Mouse (Mus musculus) macrophage (primary cell): Measurements from ENCODE around the gene Ift20. TPM values are rescaled to one million over a fixed set of nuclear protein-coding genes. Genes with fewer than 3 reads are reported as not detected.

Experiments
- H3K27ac ChIP-seq: fragments of 350-480 bp; formaldehyde crosslinking; 2 replicates; pipeline ENCODE4 v1.9.0; 2021
- H3K36me3 ChIP-seq: fragments of 350-480 bp; formaldehyde crosslinking; 2 replicates; pipeline ENCODE4 v1.9.0; 2021; ENCODE audit errors: inconsistent target
- H3K4me3 ChIP-seq: fragments of 350-480 bp; formaldehyde crosslinking; 2 replicates; pipeline ENCODE4 v1.9.0; 2021; ENCODE audit errors: inconsistent target
- H3K79me2 ChIP-seq: fragments of 350-480 bp; formaldehyde crosslinking; 2 replicates; pipeline ENCODE4 v1.9.0; 2021; ENCODE audit errors: inconsistent target
- WGBS: methylation state at CpG from one replicate; pipeline ENCODE4 v1.1.7; 2026; ENCODE audit warnings: inconsistent platforms; ENCODE audit not compliant: missing documents; 5-methylcytosine and 5-hydroxymethylcytosine counted together
- polyA plus RNA-seq: library from polyadenylated mRNA; stranded (reverse); fragments of 250-400 nt; gene quantifications from 3 replicates; pipeline ENCODE4 v1.2.4, GENCODE M21; 2018; ENCODE audit warnings: inconsistent platforms
- total RNA-seq, 78 experiments: library from RNA; depleted of rRNA; stranded (reverse); fragments of 250-400 nt; gene quantifications; 1 replicate in 9 of 78; 2 replicates in 24 of 78; 3 replicates in 43 of 78; 4 replicates in 2 of 78; pipeline ENCODE4 v1.2.4; 2018; ENCODE audit warnings: inconsistent platforms in 56 of 78

The Ift20 gene
- total RNA-seq (2018; cell fraction: chromatin; rRNA removed), result 10 to 100 TPM in 22 of 26 experiments, 1 to 10 TPM in 4; 4.9 to 37.7 (median 18.5) TPM
- total RNA-seq (2018; cell fraction: cytosol; rRNA removed), result 10 to 100 TPM; 35.2 to 57.9 (median 44.7) TPM
- total RNA-seq (2018; cell fraction: nucleus; rRNA removed), result 10 to 100 TPM in 25 of 26 experiments, 1 to 10 TPM in 1; 8.2 to 38.0 (median 20.2) TPM
- polyA plus RNA-seq, result 49.9 to 68.6 TPM (median 62.9 TPM) in 3 replicates

GRCm38 (mm10) chr11:78536080-78536689 lies at the start of gene Ift20, which contains the start of gene Tnfaip1:
Ift20 (plus strand) TSS chr11:78536361.
Tnfaip1 (minus strand) TSS chr11:78536332.
- Histone ChIP-seq H3K36me3 (peaks cover 25% of the 10 kb centered on the region), H3K27ac (peak within 1 kb of the TSS; percentile 82), H3K4me3 (peak within 1 kb of the TSS; percentile 93), H3K79me2 (peaks cover 72% of the 10 kb centered on the region)
- WGBS, result under 1% methylated on average over 50 of the region's 52 CpGs

- Histone ChIP-seq H3K79me2 (no peaks in the 10 kb centered on the region), H3K27ac (no peak overlapping the region), H3K36me3 (no peaks in the 10 kb centered on the region), H3K4me3 (no peak overlapping the region)
- 6% methylated on average over 8 of the region's 8 CpGs for WGBS
Measured at GRCm38 (mm10) chr11:78488168-78488567, 48.0 kb upstream of the Ift20 start.

- H3K79me2 ChIP-seq, result no peaks in the 10 kb centered on the region
- H3K4me3 ChIP-seq, result no peak overlapping the region
- H3K36me3 ChIP-seq, result no peaks in the 10 kb centered on the region
- H3K27ac ChIP-seq, result no peak overlapping the region
- 13% methylated on average over 48 of the region's 48 CpGs for WGBS
Measured at GRCm38 (mm10) chr11:78490781-78491241, 45.4 kb upstream of the Ift20 start.

DNA sequence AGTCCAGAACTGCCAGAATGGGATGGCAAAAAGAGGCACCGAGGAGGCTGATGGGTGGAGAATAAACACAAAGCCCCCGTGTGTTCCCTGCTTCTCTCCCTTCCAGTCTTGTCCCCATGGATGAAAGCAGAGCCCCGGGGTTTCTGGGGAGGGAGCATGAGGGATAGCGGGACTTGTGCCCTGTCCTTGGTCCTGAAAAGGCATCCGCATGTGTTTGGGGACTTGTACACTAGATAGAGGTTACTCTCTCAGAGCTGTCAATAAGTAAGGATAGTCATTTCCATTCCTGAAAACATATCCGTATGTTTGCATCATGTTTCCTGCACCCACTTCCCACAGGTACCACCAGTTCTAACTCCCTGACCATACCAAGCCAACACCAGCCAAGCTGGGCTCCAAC lies 40.3 kb upstream of the Ift20 start:
- 12% methylated on average over 6 of the region's 6 CpGs for WGBS
- H3K27ac ChIP-seq, result no peak overlapping the region
- no peaks in the 10 kb centered on the region for H3K79me2 ChIP-seq
- H3K4me3 ChIP-seq, result no peak overlapping the region
- no peaks in the 10 kb centered on the region for H3K36me3 ChIP-seq

GRCm38 (mm10) chr11:78497071-78497541 lies 39.1 kb upstream of the Ift20 start:
- Histone ChIP-seq H3K79me2 (no peaks in the 10 kb centered on the region), H3K4me3 (peak overlapping the region; percentile 23; the same call in 1 of the 2 replicates), H3K27ac (no peak overlapping the region), H3K36me3 (no peaks in the 10 kb centered on the region)
- 3% methylated on average over 38 of the region's 44 CpGs for WGBS

GRCm38 (mm10) chr11:78497544-78498522 lies 38.3 kb upstream of the Ift20 start, which contains the start of gene Sarm1:
Sarm1 (minus strand) TSS chr11:78497754.
- peak within 1 kb of the TSS; percentile 23; the same call in 1 of the 2 replicates for H3K4me3 ChIP-seq
- WGBS, result 4% methylated on average over 36 of the region's 36 CpGs
- H3K27ac ChIP-seq, result no peak within 1 kb of the TSS
- H3K36me3 ChIP-seq, result no peaks in the 10 kb centered on the region
- H3K79me2 ChIP-seq, result no peaks in the 10 kb centered on the region

DNA sequence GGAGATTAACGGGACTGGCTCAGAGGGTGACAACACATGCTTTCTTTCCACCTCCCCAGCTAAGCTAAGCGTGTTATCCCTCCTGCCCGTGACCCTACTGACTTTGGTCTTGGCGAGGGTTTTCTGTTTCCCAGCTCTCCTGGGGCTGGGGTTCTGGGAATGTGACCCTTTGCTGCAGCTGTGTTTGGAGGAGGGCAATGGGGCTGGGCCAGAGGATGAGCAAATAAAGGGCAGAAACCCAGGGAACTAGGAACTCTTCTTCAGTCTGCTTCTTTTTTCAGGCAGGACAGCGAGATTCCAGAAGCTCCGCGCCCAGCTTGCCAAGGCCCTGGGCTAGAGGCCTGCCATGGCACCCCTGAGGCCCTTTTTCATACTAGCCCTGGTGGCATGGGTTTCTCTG lies 37.2 kb upstream of the Ift20 start, which contains the start of gene Vtn:
Vtn (plus strand) TSS at position 88 of the 400 bp plus-strand sequence.
- Histone ChIP-seq H3K4me3 (peak within 1 kb of the TSS; percentile 23; the same call in 1 of the 2 replicates), H3K27ac (no peak within 1 kb of the TSS)

DNA sequence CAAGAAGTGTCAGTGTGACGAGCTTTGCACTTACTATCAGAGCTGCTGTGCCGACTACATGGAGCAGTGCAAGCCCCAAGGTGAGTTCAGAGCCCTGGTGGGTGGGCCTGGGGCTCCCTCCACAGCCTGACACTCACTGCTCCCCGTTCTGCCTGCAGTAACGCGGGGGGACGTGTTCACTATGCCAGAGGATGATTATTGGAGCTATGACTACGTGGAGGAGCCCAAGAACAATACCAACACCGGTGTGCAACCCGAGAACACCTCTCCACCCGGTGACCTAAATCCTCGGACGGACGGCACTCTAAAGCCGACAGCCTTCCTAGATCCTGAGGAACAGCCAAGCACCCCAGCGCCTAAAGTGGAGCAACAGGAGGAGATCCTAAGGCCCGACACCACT lies 36.6 kb upstream of the Ift20 start:
- Histone ChIP-seq H3K4me3 (no peak overlapping the region), H3K79me2 (no peaks in the 10 kb centered on the region), H3K27ac (no peak overlapping the region), H3K36me3 (no peaks in the 10 kb centered on the region)
- WGBS, result 71% methylated on average over 16 of the region's 16 CpGs

More for the DNA sequence above, 37.2 kb upstream of the Ift20 start, which contains the start of gene Vtn:
- Histone ChIP-seq H3K36me3 (no peaks in the 10 kb centered on the region), H3K79me2 (no peaks in the 10 kb centered on the region)
- 84% methylated on average over 7 of the region's 7 CpGs for WGBS

DNA sequence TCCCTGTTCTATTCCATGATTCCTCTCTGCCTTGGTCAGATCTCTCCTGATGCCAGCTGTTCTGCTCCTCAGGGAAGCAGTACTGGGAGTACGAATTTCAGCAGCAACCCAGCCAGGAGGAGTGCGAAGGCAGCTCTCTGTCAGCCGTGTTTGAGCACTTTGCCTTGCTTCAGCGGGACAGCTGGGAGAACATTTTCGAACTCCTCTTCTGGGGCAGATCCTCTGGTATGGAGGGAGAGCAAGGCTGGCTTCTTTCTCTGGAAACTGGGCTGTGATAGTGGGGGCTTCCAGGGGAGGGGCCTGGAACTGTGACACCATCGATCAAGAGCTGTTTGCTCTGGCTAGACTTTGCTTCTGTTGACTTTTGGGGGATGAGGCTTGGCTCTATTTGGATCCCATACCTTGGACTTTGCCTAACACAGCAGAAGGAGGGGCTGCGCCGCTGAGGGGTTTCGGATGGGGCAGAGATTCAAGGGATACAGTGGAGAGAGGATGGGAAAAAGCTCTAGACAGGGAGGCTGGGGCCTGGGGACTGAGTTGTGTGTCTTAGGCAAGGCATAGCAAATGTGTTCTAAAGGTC lies 35.4 kb upstream of the Ift20 start:
- Histone ChIP-seq H3K36me3 (no peaks in the 10 kb centered on the region), H3K4me3 (no peak overlapping the region), H3K27ac (no peak overlapping the region), H3K79me2 (no peaks in the 10 kb centered on the region)
- 88% methylated on average over 9 of the region's 9 CpGs for WGBS

GRCm38 (mm10) chr11:78501529-78501928 lies 34.6 kb upstream of the Ift20 start:
- WGBS, result 60% methylated on average over 12 of the region's 20 CpGs
- Histone ChIP-seq H3K27ac (no peak overlapping the region), H3K79me2 (no peaks in the 10 kb centered on the region), H3K36me3 (peaks cover 6% of the 10 kb centered on the region), H3K4me3 (no peak overlapping the region)

GRCm38 (mm10) chr11:78502909-78503650 lies 33.1 kb upstream of the Ift20 start, which contains the start of gene Sebox:
Sebox (plus strand) TSS chr11:78503447.
- H3K36me3 ChIP-seq, result peaks cover 21% of the 10 kb centered on the region
- no peak within 1 kb of the TSS for H3K4me3 ChIP-seq
- H3K79me2 ChIP-seq, result no peaks in the 10 kb centered on the region
- H3K27ac ChIP-seq, result no peak within 1 kb of the TSS
- 63% methylated on average over 7 of the region's 7 CpGs for WGBS

DNA sequence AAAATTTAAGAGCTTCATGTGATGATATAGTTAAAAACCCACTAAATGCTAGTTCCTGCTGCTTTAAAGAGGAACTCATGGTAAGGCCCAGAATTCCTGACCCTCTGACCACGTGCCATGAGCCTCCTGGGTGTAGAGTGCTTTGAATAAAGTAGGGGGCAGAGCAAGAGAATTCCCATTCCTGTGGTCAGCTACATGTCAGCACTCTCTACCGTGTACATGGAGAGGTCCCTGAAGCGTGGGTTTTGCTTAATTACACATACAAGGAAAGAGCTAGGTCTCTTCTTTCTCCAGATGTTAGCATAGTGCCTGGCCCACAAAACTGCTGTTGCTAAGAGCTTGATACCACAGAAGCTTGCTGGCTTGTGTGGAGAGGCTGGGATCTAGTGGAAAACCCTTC lies 30.7 kb upstream of the Ift20 start:
- 81% methylated on average over 3 of the region's 3 CpGs for WGBS
- H3K4me3 ChIP-seq, result no peak overlapping the region
- H3K36me3 ChIP-seq, result peaks cover 37% of the 10 kb centered on the region
- no peaks in the 10 kb centered on the region for H3K79me2 ChIP-seq
- H3K27ac ChIP-seq, result no peak overlapping the region

- Histone ChIP-seq H3K79me2 (peaks cover 21% of the 10 kb centered on the region), H3K4me3 (no peak overlapping the region), H3K36me3 (peaks cover 37% of the 10 kb centered on the region), H3K27ac (no peak overlapping the region)
- 93% methylated on average over 5 of the region's 5 CpGs for WGBS
Measured at GRCm38 (mm10) chr11:78509148-78509547, 27.0 kb upstream of the Ift20 start.
